ENCODE assay signal across 8 mouse cellular contexts in the genomic region with DNA sequence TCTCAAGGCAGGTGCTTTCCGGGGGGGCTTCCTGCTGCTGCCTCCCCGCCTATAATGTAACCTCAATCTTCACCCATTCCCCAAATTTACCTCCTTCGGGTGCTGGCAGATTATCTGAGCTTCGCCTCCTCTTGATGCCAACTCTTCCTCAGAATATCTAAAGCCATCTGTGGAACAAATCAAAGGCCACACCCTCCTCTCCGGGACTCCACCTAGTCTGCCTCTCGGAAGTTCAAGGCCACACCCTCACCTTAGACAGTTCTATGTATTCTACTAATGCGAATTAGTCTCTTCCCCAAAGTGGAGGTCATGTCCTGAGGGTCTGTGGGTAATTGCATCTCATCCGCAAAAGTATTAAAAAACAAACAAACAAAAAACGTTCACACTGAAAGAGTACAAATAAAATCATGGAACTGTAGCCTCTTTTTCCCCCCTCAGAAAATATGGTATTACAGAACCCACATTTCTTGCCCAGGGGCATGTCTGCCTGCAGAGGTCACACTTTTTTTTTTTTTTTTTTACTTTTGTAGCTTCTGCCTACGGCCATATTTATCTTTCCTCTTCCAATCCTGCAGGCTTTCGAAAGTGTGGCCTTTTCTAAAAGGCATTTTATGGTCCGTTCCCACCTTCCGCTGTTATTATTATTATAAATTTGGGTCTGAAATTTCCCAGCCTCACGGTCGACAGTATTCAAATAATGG. TPM values are rescaled to one million over a fixed set of nuclear protein-coding genes. Genes with fewer than 3 reads are reported as not detected.
DNase-seq lines count a peak whose midpoint lies in the region; ATAC-seq and TF ChIP-seq lines count a peak whose summit lies in the region.

No protein-coding gene starts in this region.

- H3K27ac ChIP-seq in gastrocnemius, adult 2 months = no peak overlapping the region
- peak overlapping the region; percentile 93 for H3K27ac ChIP-seq in forebrain, postnatal 0 days (ENCODE audit: low read depth, low read length)
- no peak overlapping the region for H3K27ac ChIP-seq in liver, embryonic 16.5 days (ENCODE audit: low read length)

- peaks cover 14% of the 10 kb centered on the region; the same call in 1 of the 2 replicates for H3K4me1 ChIP-seq in forebrain, postnatal 0 days (ENCODE audit: insufficient read depth)
- peaks cover 44% of the 10 kb centered on the region for H3K4me1 ChIP-seq in liver, embryonic 16.5 days (ENCODE audit: control insufficient read depth, low read depth, low read length)

- intact Hi-C loops in gastrocnemius, adult 2 months (cut with DNase I) = loop anchor here (5.0 kb wide), 1 partner anchor 56 kb away; a partner anchor contains a TSS

- peak overlapping the region; percentile 84 for H3K4me3 ChIP-seq in gastrocnemius, adult 2 months
- peak overlapping the region; percentile 51 for H3K4me3 ChIP-seq in forebrain, postnatal 0 days (ENCODE audit: low read depth, low read length)
- peak overlapping the region; percentile 49 for H3K4me3 ChIP-seq in liver, embryonic 16.5 days (ENCODE audit: low read depth, low read length)

- ATAC-seq in forebrain, postnatal 0 days = no peak
- ATAC-seq in liver, embryonic 16.5 days (ENCODE audit: low read depth) = no peak

- no peaks in the 10 kb centered on the region for H3K27me3 ChIP-seq in forebrain, postnatal 0 days (ENCODE audit: insufficient read depth, low read length)
- peaks cover 52% of the 10 kb centered on the region for H3K27me3 ChIP-seq in liver, embryonic 16.5 days (ENCODE audit: control insufficient read depth, insufficient read depth, low read depth, low read length)

- WGBS in forebrain, postnatal 0 days = 18% methylated on average over 15 of the region's 15 CpGs
- WGBS in liver, embryonic 16.5 days (ENCODE audit: insufficient replicate concordance) = 14% methylated on average over 15 of the region's 15 CpGs

- no peaks in the 10 kb centered on the region for H3K36me3 ChIP-seq in forebrain, postnatal 0 days (ENCODE audit: insufficient read depth)
- no peaks in the 10 kb centered on the region for H3K36me3 ChIP-seq in liver, embryonic 16.5 days (ENCODE audit: control insufficient read depth, insufficient read depth)

- no peaks in the 10 kb centered on the region for H3K9me3 ChIP-seq in forebrain, postnatal 0 days (ENCODE audit: low read length)
- no peaks in the 10 kb centered on the region for H3K9me3 ChIP-seq in liver, embryonic 16.5 days (replicated peaks; ENCODE audit: control insufficient read depth, low read length)

- peak overlapping the region; percentile 80 for H3K4me2 ChIP-seq in forebrain, postnatal 0 days (ENCODE audit: low read depth)
- peak overlapping the region; percentile 71 for H3K4me2 ChIP-seq in liver, embryonic 16.5 days (ENCODE audit: low read depth, low read length)

- no peak for DNase-seq in gastrocnemius, adult 2 months
- DNase-seq in gastrocnemius, postnatal 4 days (ENCODE audit: low spot score in 2 of 2) = no peak
- peak; percentile 86 for DNase-seq in ES-CJ7 (ENCODE audit: low read depth, low spot score)
- DNase-seq in forebrain, postnatal 0 days = no peak
- DNase-seq in adrenal gland, adult 8-10 months = no peak
- no peak for DNase-seq in testis, postnatal 14 days (ENCODE audit: low spot score)
- no peak for DNase-seq in embryo, embryonic 10 days (ENCODE audit: low spot score)

- no peak for TF ChIP-seq CTCF in gastrocnemius, adult 2 months (IDR thresholded peaks at IDR 0.05)
- TF ChIP-seq CTCF in forebrain, postnatal 0 days (IDR thresholded peaks at IDR 0.05; ENCODE audit: low read depth) = no peak

- peak overlapping the region; percentile 72 for H3K9ac ChIP-seq in forebrain, postnatal 0 days
- H3K9ac ChIP-seq in liver, embryonic 16.5 days (ENCODE audit: low read depth, low read length) = no peak overlapping the region

RNA-seq across cellular contexts. Expression of a gene that starts 10.2 kb away (rescaled TPM):
- total RNA-seq in gastrocnemius, adult 2 months (2021) = 10 to 100 TPM; 22.0 to 24.0 TPM
- total RNA-seq in gastrocnemius, postnatal 4 days (2021) = 10 to 100 TPM; 16.0 to 18.0 TPM
- total RNA-seq in forebrain, postnatal 0 days (2014; rRNA removed) = 116 and 135 TPM in 2 replicates
- 31.1 and 32.6 TPM in 2 replicates for polyA plus RNA-seq in forebrain, postnatal 0 days (2015; fragmentation: Nextera tagmentation; extraction: Ambion mirVana)
- polyA plus RNA-seq in liver, embryonic 16.5 days (2015; fragmentation: Nextera tagmentation; extraction: Ambion mirVana) = 3.9 and 4.4 TPM in 2 replicates
- total RNA-seq in adrenal gland, adult 8-10 months (2022) = 10 to 100 TPM; 26.0 to 29.3 (median 28.3) TPM

RNA-seq across cellular contexts. Expression of a gene that starts 56.1 kb away (rescaled TPM):
- 10 to 100 TPM; 27.8 to 31.3 TPM for total RNA-seq in gastrocnemius, adult 2 months (2021)
- total RNA-seq in gastrocnemius, postnatal 4 days (2021) = 10 to 100 TPM; 58.2 to 67.2 TPM
- 30.8 and 33.0 TPM in 2 replicates for total RNA-seq in forebrain, postnatal 0 days (2014; rRNA removed)
- polyA plus RNA-seq in forebrain, postnatal 0 days (2015; fragmentation: Nextera tagmentation; extraction: Ambion mirVana) = 58.5 and 64.2 TPM in 2 replicates
- polyA plus RNA-seq in liver, embryonic 16.5 days (2015; fragmentation: Nextera tagmentation; extraction: Ambion mirVana) = 106 and 116 TPM in 2 replicates
- 10 to 100 TPM; 70.8 to 97.5 (median 88.9) TPM for total RNA-seq in adrenal gland, adult 8-10 months (2022)

RNA-seq across cellular contexts. Expression of a gene that starts 57.5 kb away (rescaled TPM):
- total RNA-seq in gastrocnemius, adult 2 months (2021) = not detected
- under 1 TPM in 1 of 2 experiments, not detected in 1; 0.73 TPM for total RNA-seq in gastrocnemius, postnatal 4 days (2021)
- total RNA-seq in forebrain, postnatal 0 days (2014; rRNA removed) = not detected in 2 replicates
- polyA plus RNA-seq in forebrain, postnatal 0 days (2015; fragmentation: Nextera tagmentation; extraction: Ambion mirVana) = not detected in 2 replicates
- 0.58 and 1.7 TPM in 2 replicates for polyA plus RNA-seq in liver, embryonic 16.5 days (2015; fragmentation: Nextera tagmentation; extraction: Ambion mirVana)
- total RNA-seq in adrenal gland, adult 8-10 months (2022) = not detected
